Mouse (Mus musculus): ENCODE data around the gene Anks1. TPM values are rescaled to one million over a fixed set of nuclear protein-coding genes. Genes with fewer than 3 reads are reported as not detected.

Anks1 gene
- polyA plus RNA-seq, 1 experiment from 2014 or later: 3.4 TPM

GRCm38 (mm10) chr17:28063163-28063562 lies 154.1 kb downstream of the Anks1 start:
- no peaks in the 10 kb centered on the region for H3K4me1 ChIP-seq (replicated peaks)
- no peaks in the 10 kb centered on the region for H3K27me3 ChIP-seq
- H3K9ac ChIP-seq: no peak overlapping the region
- no peaks in the 10 kb centered on the region for H3K9me3 ChIP-seq (replicated peaks)
- H3K27ac ChIP-seq (replicated peaks): no peak overlapping the region
- no peak overlapping the region for H3K4me3 ChIP-seq (replicated peaks)
- H3K36me3 ChIP-seq (replicated peaks): 0 out of 2 replicates have a peak, but pooled peaks cover 3% of the 10 kb centered on the region
- 68% methylated on average over 6 of the region's 6 CpGs for WGBS (ENCODE audit: insufficient replicate concordance)
- H3K4me2 ChIP-seq: no peak overlapping the region
- no peak for ATAC-seq (ENCODE audit: insufficient read depth)

- 68% methylated on average over 4 of the region's 4 CpGs for WGBS (ENCODE audit: insufficient replicate concordance)
- no peak for ATAC-seq (ENCODE audit: insufficient read depth)
- Histone ChIP-seq H3K9ac (no peak overlapping the region), H3K4me3 (replicated peaks) (no peak overlapping the region), H3K4me2 (no peak overlapping the region), H3K27ac (replicated peaks) (no peak overlapping the region), H3K36me3 (replicated peaks) (no peaks in the 10 kb centered on the region), H3K9me3 (replicated peaks) (no peaks in the 10 kb centered on the region), H3K27me3 (peaks cover 16% of the 10 kb centered on the region; the same call in 1 of the 2 replicates), H3K4me1 (replicated peaks) (no peaks in the 10 kb centered on the region)
These were observed 158.2 kb downstream of the Anks1 start for GRCm38 (mm10) chr17:28067303-28067702.

GRCm38 (mm10) chr17:28069446-28069845 lies 160.3 kb downstream of the Anks1 start:
- no peaks in the 10 kb centered on the region for H3K9me3 ChIP-seq (replicated peaks)
- H3K36me3 ChIP-seq (replicated peaks): no peaks in the 10 kb centered on the region
- H3K4me3 ChIP-seq (replicated peaks): no peak overlapping the region
- H3K9ac ChIP-seq: no peak overlapping the region
- no peak for ATAC-seq (ENCODE audit: insufficient read depth)
- no peak overlapping the region for H3K4me2 ChIP-seq
- H3K4me1 ChIP-seq (replicated peaks): no peaks in the 10 kb centered on the region
- H3K27ac ChIP-seq (replicated peaks): no peak overlapping the region
- 15% methylated on average over 12 of the region's 12 CpGs for WGBS (ENCODE audit: insufficient replicate concordance)
- H3K27me3 ChIP-seq: peaks cover 16% of the 10 kb centered on the region; the same call in 1 of the 2 replicates

- H3K27ac ChIP-seq (replicated peaks): no peak overlapping the region
- no peaks in the 10 kb centered on the region for H3K9me3 ChIP-seq (replicated peaks)
- no peak for ATAC-seq (ENCODE audit: insufficient read depth)
- H3K4me3 ChIP-seq (replicated peaks): no peak overlapping the region
- no peaks in the 10 kb centered on the region for H3K4me1 ChIP-seq (replicated peaks)
- H3K9ac ChIP-seq: no peak overlapping the region
- H3K4me2 ChIP-seq: no peak overlapping the region
- H3K27me3 ChIP-seq: peaks cover 16% of the 10 kb centered on the region; the same call in 1 of the 2 replicates
- WGBS (ENCODE audit: insufficient replicate concordance): 72% methylated on average over 13 of the region's 13 CpGs
- no peaks in the 10 kb centered on the region for H3K36me3 ChIP-seq (replicated peaks)
These were observed 161.2 kb downstream of the Anks1 start for GRCm38 (mm10) chr17:28070256-28070655.

- ATAC-seq (ENCODE audit: insufficient read depth): no peak
- H3K27ac ChIP-seq (replicated peaks): no peak overlapping the region
- WGBS (ENCODE audit: insufficient replicate concordance): 51% methylated on average over 2 of the region's 2 CpGs
- no peak overlapping the region for H3K4me3 ChIP-seq (replicated peaks)
- no peak overlapping the region for H3K4me2 ChIP-seq
- no peak overlapping the region for H3K9ac ChIP-seq
- H3K27me3 ChIP-seq: peaks cover 16% of the 10 kb centered on the region; the same call in 1 of the 2 replicates
- H3K36me3 ChIP-seq (replicated peaks): no peaks in the 10 kb centered on the region
- no peaks in the 10 kb centered on the region for H3K9me3 ChIP-seq (replicated peaks)
- no peaks in the 10 kb centered on the region for H3K4me1 ChIP-seq (replicated peaks)
These were observed 163.6 kb downstream of the Anks1 start for GRCm38 (mm10) chr17:28072730-28073129.

- peaks cover 18% of the 10 kb centered on the region for H3K27me3 ChIP-seq
- no peak for ATAC-seq (ENCODE audit: insufficient read depth)
- no peaks in the 10 kb centered on the region for H3K9me3 ChIP-seq (replicated peaks)
- H3K27ac ChIP-seq (replicated peaks): no peak overlapping the region
- 50% methylated on average over 7 of the region's 7 CpGs for WGBS (ENCODE audit: insufficient replicate concordance)
- H3K4me3 ChIP-seq (replicated peaks): no peak overlapping the region
- H3K4me1 ChIP-seq (replicated peaks): peaks cover 1% of the 10 kb centered on the region; the same call in 1 of the 2 replicates
- no peak overlapping the region for H3K9ac ChIP-seq
- H3K36me3 ChIP-seq (replicated peaks): no peaks in the 10 kb centered on the region
- no peak overlapping the region for H3K4me2 ChIP-seq
These were observed 165.4 kb downstream of the Anks1 start for GRCm38 (mm10) chr17:28074486-28074885.

- H3K9ac ChIP-seq: no peak overlapping the region
- peaks cover 29% of the 10 kb centered on the region for H3K27me3 ChIP-seq
- no peak for ATAC-seq (ENCODE audit: insufficient read depth)
- no peak overlapping the region for H3K4me3 ChIP-seq (replicated peaks)
- no peaks in the 10 kb centered on the region for H3K36me3 ChIP-seq (replicated peaks)
- no peak overlapping the region for H3K4me2 ChIP-seq
- H3K9me3 ChIP-seq (replicated peaks): no peaks in the 10 kb centered on the region
- H3K4me1 ChIP-seq (replicated peaks): peaks cover 21% of the 10 kb centered on the region
- WGBS (ENCODE audit: insufficient replicate concordance): 54% methylated on average over 9 of the region's 9 CpGs
- no peak overlapping the region for H3K27ac ChIP-seq (replicated peaks)
These were observed 168.9 kb downstream of the Anks1 start for GRCm38 (mm10) chr17:28078028-28078427.

GRCm38 (mm10) chr17:28079618-28080017 lies 170.5 kb downstream of the Anks1 start:
- Histone ChIP-seq H3K4me2 (peak overlapping the region; percentile 90), H3K27ac (replicated peaks) (no peak overlapping the region), H3K4me3 (replicated peaks) (peak overlapping the region; percentile 57), H3K27me3 (peaks cover 29% of the 10 kb centered on the region), H3K4me1 (replicated peaks) (peaks cover 30% of the 10 kb centered on the region), H3K36me3 (replicated peaks) (no peaks in the 10 kb centered on the region), H3K9ac (peak overlapping the region; percentile 43; the same call in 1 of the 2 replicates), H3K9me3 (replicated peaks) (no peaks in the 10 kb centered on the region)
- WGBS (ENCODE audit: insufficient replicate concordance): under 1% methylated on average over 25 of the region's 25 CpGs
- peak; percentile 10; the same call in 1 of the 2 replicates for ATAC-seq (ENCODE audit: insufficient read depth)

GRCm38 (mm10) chr17:28080045-28080816 lies 171.1 kb downstream of the Anks1 start, which contains the start of gene Tcp11:
Gene Tcp11, minus strand, starts transcription at chr17:28080639.
- Histone ChIP-seq H3K36me3 (replicated peaks) (no peaks in the 10 kb centered on the region), H3K9me3 (replicated peaks) (no peaks in the 10 kb centered on the region), H3K27me3 (peaks cover 29% of the 10 kb centered on the region), H3K4me2 (peak within 1 kb of the TSS; percentile 90), H3K27ac (replicated peaks) (no peak within 1 kb of the TSS), H3K9ac (peak within 1 kb of the TSS; percentile 43; the same call in 1 of the 2 replicates), H3K4me1 (replicated peaks) (peaks cover 36% of the 10 kb centered on the region), H3K4me3 (replicated peaks) (peak within 1 kb of the TSS; percentile 57)
- peak; percentile 51 for ATAC-seq (ENCODE audit: insufficient read depth)
- 2% methylated on average over 56 of the region's 57 CpGs for WGBS (ENCODE audit: insufficient replicate concordance)

- Histone ChIP-seq H3K4me2 (peak overlapping the region; percentile 90), H3K4me3 (replicated peaks) (peak overlapping the region; percentile 57; the same call in 1 of the 2 replicates), H3K4me1 (replicated peaks) (peaks cover 40% of the 10 kb centered on the region), H3K9me3 (replicated peaks) (no peaks in the 10 kb centered on the region), H3K27ac (replicated peaks) (no peak overlapping the region), H3K9ac (no peak overlapping the region), H3K36me3 (replicated peaks) (no peaks in the 10 kb centered on the region), H3K27me3 (peaks cover 29% of the 10 kb centered on the region)
- 22% methylated on average over 9 of the region's 9 CpGs for WGBS (ENCODE audit: insufficient replicate concordance)
- ATAC-seq (ENCODE audit: insufficient read depth): peak; percentile 10; the same call in 1 of the 2 replicates
These were observed 171.7 kb downstream of the Anks1 start for GRCm38 (mm10) chr17:28080817-28081165.

GRCm38 (mm10) chr17:28081385-28081784 lies 172.3 kb downstream of the Anks1 start:
- H3K4me3 ChIP-seq (replicated peaks): no peak overlapping the region
- H3K4me2 ChIP-seq: no peak overlapping the region
- H3K27ac ChIP-seq (replicated peaks): no peak overlapping the region
- ATAC-seq (ENCODE audit: insufficient read depth): no peak
- no peaks in the 10 kb centered on the region for H3K36me3 ChIP-seq (replicated peaks)
- H3K9ac ChIP-seq: no peak overlapping the region
- peaks cover 40% of the 10 kb centered on the region for H3K4me1 ChIP-seq (replicated peaks)
- 48% methylated on average over 9 of the region's 9 CpGs for whole genome bisulfite sequencing (ENCODE audit: insufficient replicate concordance)
- H3K27me3 ChIP-seq: peaks cover 29% of the 10 kb centered on the region
- no peaks in the 10 kb centered on the region for H3K9me3 ChIP-seq (replicated peaks)

Data from liver, embryonic 15.5 days (tissue).